Mouse (Mus musculus) embryo, embryonic 10.5 days (tissue): ENCODE measurements at regions not wholly inside any gene's neighbourhood (a gene's known extent, or its start where the extent isn't known, plus 50 kb on each side); places are given as distances from the start of the nearest gene placed in this dataset.

Experiments
- DNase-seq: peaks from one replicate; pipeline ENCODE4 v3.0.0-alpha.2; 2015; ENCODE audit warnings: low spot score

DNA sequence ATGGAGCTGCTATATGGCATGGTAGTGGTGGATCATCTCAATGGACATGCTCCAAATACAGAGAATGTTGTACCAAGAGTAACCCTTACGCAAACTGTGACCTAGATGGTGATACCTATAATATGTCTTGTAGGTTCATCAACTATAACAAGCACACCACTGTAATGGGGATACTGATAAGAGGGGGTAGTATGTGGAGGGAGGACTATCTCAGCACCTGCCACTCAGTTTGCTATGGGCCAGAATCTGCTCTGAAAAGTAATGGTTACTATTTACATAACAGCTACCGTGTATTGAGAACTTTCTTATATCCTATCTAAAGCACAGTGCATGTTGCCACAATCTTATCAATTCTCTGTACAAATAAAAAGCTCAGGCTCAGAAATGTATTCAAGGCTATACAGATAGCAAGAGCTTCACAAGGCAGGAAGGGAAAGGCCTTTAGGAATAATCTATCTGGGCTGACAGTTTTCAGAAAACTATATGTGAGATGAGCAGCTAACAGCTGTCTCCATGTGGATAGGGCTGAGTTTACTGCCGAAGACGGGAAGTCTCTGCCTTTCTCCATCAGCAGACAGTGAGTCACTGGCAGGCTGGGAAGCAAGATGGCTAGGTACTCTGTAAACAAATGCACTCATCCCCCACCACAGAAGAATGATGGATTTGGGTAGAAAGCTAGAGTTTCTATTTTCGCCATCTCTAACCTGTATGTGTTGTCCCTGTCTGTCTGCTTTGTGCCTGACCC lies 77.1 kb upstream of the Nck2 start:
- no peak for DNase-seq

DNA sequence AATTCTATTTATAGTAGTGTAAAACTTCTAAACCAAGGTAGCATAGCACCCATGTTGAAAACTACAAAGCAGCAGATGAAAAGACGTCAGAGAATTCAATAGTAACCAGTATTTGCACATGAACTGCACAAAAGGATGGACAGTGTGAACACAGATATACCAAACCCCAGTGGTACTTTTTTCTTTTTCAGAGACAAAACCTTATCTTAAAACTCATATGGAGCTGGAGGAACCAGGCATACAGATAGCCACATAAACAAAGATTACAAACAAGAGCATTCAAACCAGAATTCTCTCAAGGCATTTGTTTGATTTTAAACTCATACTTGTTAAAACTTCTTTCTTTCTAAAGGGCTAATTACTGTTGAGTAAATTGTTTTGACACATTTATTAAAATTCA lies 72.5 kb upstream of the Nck2 start:
- no peak for DNase-seq

DNA sequence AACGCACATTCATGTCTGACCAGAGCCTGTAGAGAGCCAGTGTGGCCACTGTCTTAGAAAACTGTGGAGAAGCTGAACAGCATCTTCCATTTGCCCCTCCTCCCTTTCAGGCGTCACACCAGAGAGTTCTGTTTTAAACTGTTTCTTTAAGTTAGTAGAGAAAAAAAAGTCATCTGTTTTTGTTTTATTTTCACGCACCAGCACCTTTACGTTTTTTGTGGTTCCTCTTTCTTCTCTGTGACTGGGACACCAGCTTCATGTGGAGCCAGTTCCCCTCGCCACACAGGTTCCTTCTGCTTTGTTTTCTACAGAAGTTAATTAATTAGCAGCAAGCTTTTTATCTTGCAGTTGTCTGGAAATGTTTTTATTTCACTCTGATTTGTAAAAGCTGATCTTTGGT lies 69.4 kb upstream of the Nck2 start:
- DNase-seq, result no peak

DNA sequence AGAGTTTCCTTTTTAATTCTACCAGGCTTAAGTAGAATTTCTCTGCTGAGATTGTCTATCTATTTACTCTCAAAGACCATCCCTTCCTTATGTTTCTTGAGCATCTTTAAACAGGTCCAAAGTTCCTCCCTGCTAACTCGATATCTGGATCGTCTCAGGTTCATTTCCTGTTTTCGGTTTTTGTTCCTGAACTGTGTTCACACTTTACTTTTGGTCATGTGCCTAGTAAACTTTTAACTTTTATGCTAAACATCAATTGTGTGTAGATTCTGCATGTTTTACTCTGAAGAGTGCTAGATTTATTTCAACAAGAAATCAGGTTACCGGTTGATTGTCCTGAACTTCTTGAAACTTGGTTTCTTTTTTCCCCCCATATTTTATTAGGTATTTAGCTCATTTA lies 68.5 kb upstream of the Nck2 start:
- no peak for DNase-seq

DNA sequence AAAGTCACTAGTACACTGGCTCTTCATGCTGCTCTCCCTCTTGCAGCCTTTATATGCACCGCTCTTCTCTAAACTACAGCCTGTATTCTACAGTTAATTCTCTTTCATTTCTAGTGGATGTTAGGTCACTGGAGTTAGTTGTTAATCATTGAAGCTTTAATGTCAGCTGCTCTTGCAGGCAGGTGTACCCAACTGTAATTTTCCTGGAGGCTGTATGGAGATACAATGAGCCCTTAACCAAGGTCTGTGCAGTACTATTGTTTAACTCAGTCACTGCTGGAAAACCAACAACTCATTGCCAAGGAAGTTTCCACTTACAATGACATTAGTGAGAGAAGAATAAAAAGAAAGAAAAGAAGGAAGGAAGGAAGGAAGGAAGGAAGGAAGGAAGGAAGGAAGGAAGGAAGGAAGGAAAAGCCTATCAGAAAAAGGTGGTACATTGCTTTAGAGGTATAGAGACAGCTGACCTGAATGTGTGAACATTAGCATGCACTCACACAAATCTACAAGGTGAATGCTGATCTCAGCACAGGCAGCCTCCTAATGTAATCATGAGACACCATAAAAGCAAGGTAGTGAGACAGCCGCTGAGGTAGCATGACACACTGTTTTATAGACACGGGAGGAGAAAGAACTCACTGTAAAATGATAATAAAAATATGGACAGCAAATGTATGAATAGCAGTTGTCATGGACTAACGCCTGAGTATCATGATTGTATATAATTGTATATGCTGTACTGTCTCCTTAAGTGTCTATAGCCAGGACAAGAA lies 66.7 kb upstream of the Nck2 start:
- DNase-seq, result no peak

DNA sequence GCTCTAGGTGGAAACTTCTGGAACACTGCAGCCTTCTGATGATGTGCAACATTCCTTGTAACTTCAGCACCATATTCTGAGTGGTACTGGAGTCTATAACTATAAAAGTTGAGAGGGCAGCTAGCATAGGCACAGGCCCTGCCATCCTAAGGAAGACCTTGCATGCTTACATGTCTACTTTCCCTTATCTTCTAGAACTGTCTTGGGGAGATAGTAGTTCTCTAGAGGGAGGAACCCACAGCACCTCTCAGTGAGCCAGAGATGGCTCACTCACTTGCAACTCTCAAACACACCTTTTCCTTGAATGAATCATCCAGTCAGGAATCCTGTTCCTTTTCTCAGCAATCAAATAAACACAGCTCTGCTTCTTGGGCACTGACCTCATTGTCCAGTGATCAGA lies 59.4 kb upstream of the Nck2 start:
- DNase-seq, result no peak

DNA sequence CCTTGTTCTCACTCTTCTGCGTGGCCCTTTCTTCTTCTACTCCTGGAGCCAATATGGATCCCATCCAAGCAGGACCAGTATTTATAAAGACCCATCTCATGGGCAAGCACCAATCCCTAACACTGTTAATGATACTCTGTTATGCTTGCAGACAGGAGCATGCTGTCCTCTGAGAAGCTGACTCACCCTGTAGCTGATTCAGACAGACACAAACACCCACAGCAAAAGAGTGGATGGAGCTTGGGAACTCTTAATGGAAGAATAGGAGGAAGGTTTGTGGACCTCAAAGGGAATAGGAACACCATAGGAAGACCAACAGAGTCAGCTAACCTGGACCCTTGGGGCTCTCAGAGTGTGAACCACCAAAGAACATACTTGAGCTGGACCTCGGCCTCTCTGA lies 50.3 kb upstream of the Nck2 start:
- no peak for DNase-seq
